Mouse (Mus musculus) C2C12 (cell line): ENCODE results near the gene Rcc2. TPM values are rescaled to one million over a fixed set of nuclear protein-coding genes. Genes with fewer than 3 reads are reported as not detected.

Source experiments
- H3K27me3 ChIP-seq: one replicate; pipeline ENCODE4 v1.6.1; 2011; ENCODE audit not compliant: control insufficient read depth, insufficient read depth, insufficient read length
- H3K36me3 ChIP-seq: one replicate; pipeline ENCODE4 v1.6.1; 2011; ENCODE audit not compliant: control insufficient read depth, insufficient read depth
- H3K4me3 ChIP-seq: one replicate; pipeline ENCODE4 v1.5.1; 2011; ENCODE audit warnings: mild to moderate bottlenecking, control low read depth; ENCODE audit not compliant: poor library complexity, insufficient read depth, severe bottlenecking
- H3K79me2 ChIP-seq: one replicate; pipeline ENCODE4 v1.6.1; 2011; ENCODE audit not compliant: control insufficient read depth, insufficient read depth
- H3K79me3 ChIP-seq: one replicate; pipeline ENCODE4 v1.6.1; 2011; ENCODE audit warnings: low read depth, control low read depth
- H3ac ChIP-seq: one replicate; pipeline ENCODE3; 2011; ENCODE audit warnings: low read depth; ENCODE audit not compliant: control insufficient read depth, insufficient read length
- CEBPB ChIP-seq: IDR thresholded peaks from one replicate; pipeline ENCODE4 v1.6.1; 2011; ENCODE audit warnings: low read depth, mild to moderate bottlenecking, control low read depth, moderate library complexity
- CTCF ChIP-seq: IDR thresholded peaks from one replicate; pipeline ENCODE4 v1.5.1; 2011; ENCODE audit not compliant: control insufficient read depth, insufficient read depth, insufficient read length
- FOSL1 ChIP-seq: IDR thresholded peaks from one replicate; pipeline ENCODE4 v1.8.0; 2011; ENCODE audit warnings: mild to moderate bottlenecking, low read length; ENCODE audit not compliant: poor library complexity, insufficient read depth, severe bottlenecking
- MAX ChIP-seq: IDR thresholded peaks from one replicate; pipeline ENCODE4 v1.6.1; 2011; ENCODE audit warnings: mild to moderate bottlenecking, control low read depth
- MYOD1 ChIP-seq: IDR thresholded peaks from one replicate; pipeline ENCODE4 v1.6.1; 2011; ENCODE audit warnings: low read depth; ENCODE audit not compliant: control insufficient read depth, insufficient read length
- MYOG ChIP-seq: IDR thresholded peaks from one replicate; pipeline ENCODE4 v1.6.1; 2011; ENCODE audit not compliant: control insufficient read depth, insufficient read length; ENCODE audit errors: extremely low read depth
- USF1 ChIP-seq: IDR thresholded peaks from one replicate; pipeline ENCODE4 v1.6.1; 2011; ENCODE audit warnings: low read depth, mild to moderate bottlenecking, control low read depth, moderate library complexity
- polyA plus RNA-seq: library from polyadenylated mRNA; unstranded; fragments of >200 nt; fragmentation: generic; extraction: Trizol; gene quantifications from one replicate; pipeline ENCODE4 v1.2.1, GENCODE M21; 2012; ENCODE audit warnings: missing spikeins

Gene Rcc2
- polyA plus RNA-seq, 1 experiment, result 213 TPM

GRCm38 (mm10) chr4:140699441-140700127, 757 bp upstream of the Rcc2 start:
- Histone ChIP-seq H3K27me3 (no peaks in the 10 kb centered on the region), H3K79me3 (peaks cover 20% of the 10 kb centered on the region), H3K79me2 (peaks cover 25% of the 10 kb centered on the region), H3K36me3 (peaks cover 7% of the 10 kb centered on the region), H3ac (peak overlapping the region; percentile 2), H3K4me3 (peak overlapping the region; percentile 85)
- TF ChIP-seq CTCF (no peak), MYOG (no peak), CEBPB (peak; percentile 96), MAX (peak; percentile 92), FOSL1 (no peak), USF1 (peak; percentile 58)

GRCm38 (mm10) chr4:140701049-140701715, 841 bp downstream of the Rcc2 start:
- H3K36me3 ChIP-seq, result peaks cover 23% of the 10 kb centered on the region
- peaks cover 41% of the 10 kb centered on the region for H3K79me2 ChIP-seq
- TF ChIP-seq USF1, result no peak
- no peak for TF ChIP-seq FOSL1
- peak; percentile 85 for TF ChIP-seq MAX
- TF ChIP-seq MYOD1, result no peak
- TF ChIP-seq CEBPB, result no peak
- TF ChIP-seq CTCF, result peak; percentile 98
- TF ChIP-seq MYOG, result no peak
- H3ac ChIP-seq, result peak overlapping the region; percentile 82
- H3K4me3 ChIP-seq, result peak overlapping the region; percentile 85
- no peaks in the 10 kb centered on the region for H3K27me3 ChIP-seq
- peaks cover 35% of the 10 kb centered on the region for H3K79me3 ChIP-seq

- peaks cover 30% of the 10 kb centered on the region for H3K36me3 ChIP-seq
- TF ChIP-seq MAX (no peak), USF1 (no peak), MYOG (no peak), FOSL1 (no peak), MYOD1 (no peak), CTCF (no peak), CEBPB (no peak)
These were observed 1.6 kb downstream of the Rcc2 start for GRCm38 (mm10) chr4:140701716-140702561.

GRCm38 (mm10) chr4:140702611-140703327, 2.4 kb downstream of the Rcc2 start:
- peaks cover 51% of the 10 kb centered on the region for H3K79me3 ChIP-seq
- H3K27me3 ChIP-seq, result no peaks in the 10 kb centered on the region
- peak overlapping the region; percentile 88 for H3ac ChIP-seq
- peaks cover 36% of the 10 kb centered on the region for H3K36me3 ChIP-seq
- TF ChIP-seq MYOD1, result no peak
- peaks cover 57% of the 10 kb centered on the region for H3K79me2 ChIP-seq
- peak overlapping the region; percentile 85 for H3K4me3 ChIP-seq

More at GRCm38 (mm10) chr4:140701716-140702561, 1.6 kb downstream of the Rcc2 start:
- Histone ChIP-seq H3ac (peak overlapping the region; percentile 86), H3K79me3 (peaks cover 43% of the 10 kb centered on the region), H3K79me2 (peaks cover 49% of the 10 kb centered on the region), H3K27me3 (no peaks in the 10 kb centered on the region), H3K4me3 (peak overlapping the region; percentile 85)

GRCm38 (mm10) chr4:140703636-140704035, 3.3 kb downstream of the Rcc2 start:
- Histone ChIP-seq H3ac (peak overlapping the region; percentile 7), H3K4me3 (peak overlapping the region; percentile 85), H3K79me3 (peaks cover 56% of the 10 kb centered on the region), H3K79me2 (peaks cover 66% of the 10 kb centered on the region), H3K36me3 (peaks cover 45% of the 10 kb centered on the region), H3K27me3 (no peaks in the 10 kb centered on the region)
- TF ChIP-seq MYOG (no peak), USF1 (no peak), CEBPB (no peak), MAX (no peak), MYOD1 (no peak), FOSL1 (no peak), CTCF (no peak)
